Mouse (Mus musculus) neural tube, embryonic 13.5 days (tissue): ENCODE results near the gene Ppp1r10. TPM values are rescaled to one million over a fixed set of nuclear protein-coding genes. Genes with fewer than 3 reads are reported as not detected.
"Not testable (repeated sequence)": the region's sequence is repeated elsewhere in the genome, so short reads cannot be mapped to it uniquely, and the experiment has no call there.

ENCODE experiments used
- ATAC-seq: fragments of 200-750 bp; cut with Nextera tagmentation; 2 replicates; pipeline ENCODE4 v1.8.0; 2017; ENCODE audit warnings: low read depth, mild to moderate bottlenecking, moderate TSS enrichment, moderate library complexity
- H3K27ac ChIP-seq: fragments of 300-500 bp; sonication (generic); replicated peaks from 2 replicates; pipeline ENCODE4 v1.5.1; 2015; ENCODE audit warnings: moderate library complexity, mild to moderate bottlenecking, inconsistent platforms
- H3K27me3 ChIP-seq: fragments of 300-500 bp; sonication (generic); 2 replicates; pipeline ENCODE4 v1.6.1; 2015; ENCODE audit warnings: mild to moderate bottlenecking, inconsistent platforms
- H3K36me3 ChIP-seq: fragments of 300-500 bp; sonication (generic); 2 replicates; pipeline ENCODE4 v1.6.1; 2015; ENCODE audit warnings: mild to moderate bottlenecking, inconsistent platforms
- H3K4me1 ChIP-seq: fragments of 300-500 bp; sonication (generic); replicated peaks from 2 replicates; pipeline ENCODE4 v1.6.1; 2015; ENCODE audit warnings: inconsistent platforms
- H3K4me2 ChIP-seq: fragments of 300-500 bp; sonication (generic); 2 replicates; pipeline ENCODE4 v1.6.1; 2015; ENCODE audit warnings: inconsistent platforms, mild to moderate bottlenecking, moderate library complexity
- H3K4me3 ChIP-seq: fragments of 300-500 bp; sonication (generic); 2 replicates; pipeline ENCODE4 v1.5.1; 2015; ENCODE audit warnings: mild to moderate bottlenecking, inconsistent platforms
- H3K9ac ChIP-seq: fragments of 300-500 bp; sonication (generic); 2 replicates; pipeline ENCODE4 v1.6.1; 2015; ENCODE audit warnings: moderate library complexity, mild to moderate bottlenecking, inconsistent platforms
- H3K9me3 ChIP-seq: fragments of 300-500 bp; sonication (generic); 2 replicates; pipeline ENCODE4 v1.6.1; 2016; ENCODE audit warnings: inconsistent platforms
- whole genome bisulfite sequencing: fragments of 180-500 bp; shearing (Covaris S2); methylation state at CpG from one replicate; pipeline ENCODE4 v1.1.7; 2015; 5-methylcytosine and 5-hydroxymethylcytosine counted together
- polyA plus RNA-seq: library from polyadenylated mRNA; unstranded; fragments of >200 nt; fragmentation: Nextera tagmentation; extraction: Ambion mirVana; gene quantifications from 2 replicates; pipeline ENCODE4 v1.2.1, GENCODE M21; 2015

Ppp1r10 gene
- polyA plus RNA-seq, 1 experiment from 2014 or later: 44.6 TPM

DNA sequence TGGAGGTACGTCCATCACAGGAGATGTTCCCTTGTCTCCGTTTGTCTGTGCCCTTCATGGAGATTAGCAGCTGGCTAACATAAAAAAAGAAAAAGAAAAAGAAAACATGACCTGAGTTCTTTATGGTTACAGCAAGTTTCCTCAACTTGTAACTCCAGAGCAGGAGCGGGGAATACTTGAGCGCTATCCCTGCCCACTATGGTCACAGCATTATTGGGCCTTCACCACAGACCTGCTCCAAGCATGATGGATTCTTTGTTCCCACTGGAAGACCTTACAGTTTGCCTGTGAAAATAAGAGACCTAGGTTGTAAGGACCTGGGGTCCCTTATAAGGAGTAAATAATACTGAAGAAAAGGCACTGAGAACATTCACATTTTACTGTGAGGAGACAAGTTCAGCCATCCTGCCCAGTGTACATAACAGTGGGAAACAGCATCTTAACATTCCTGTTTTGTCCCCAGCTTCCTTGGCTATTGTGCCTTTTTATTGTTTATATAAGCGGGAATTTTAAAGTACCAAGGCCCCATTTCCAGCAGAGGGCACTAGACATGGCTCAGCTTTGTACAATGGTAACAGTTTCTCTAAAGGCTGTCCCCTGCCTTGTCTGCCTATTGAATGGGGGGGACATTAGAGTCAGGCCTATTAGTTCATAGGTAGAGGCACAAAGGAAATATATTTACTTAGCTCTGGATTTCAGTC lies 4.8 kb downstream of the Ppp1r10 start:
- Histone ChIP-seq H3K9ac (peak overlapping the region; percentile 100), H3K4me3 (no peak overlapping the region), H3K4me2 (peak overlapping the region; percentile 78), H3K27ac (peak overlapping the region; percentile 99), H3K9me3 (no peaks in the 10 kb centered on the region), H3K4me1 (peaks cover 38% of the 10 kb centered on the region), H3K36me3 (peaks cover 31% of the 10 kb centered on the region), H3K27me3 (no peaks in the 10 kb centered on the region)
- no peak for ATAC-seq
- 66% methylated on average over 5 of the region's 5 CpGs for WGBS

DNA sequence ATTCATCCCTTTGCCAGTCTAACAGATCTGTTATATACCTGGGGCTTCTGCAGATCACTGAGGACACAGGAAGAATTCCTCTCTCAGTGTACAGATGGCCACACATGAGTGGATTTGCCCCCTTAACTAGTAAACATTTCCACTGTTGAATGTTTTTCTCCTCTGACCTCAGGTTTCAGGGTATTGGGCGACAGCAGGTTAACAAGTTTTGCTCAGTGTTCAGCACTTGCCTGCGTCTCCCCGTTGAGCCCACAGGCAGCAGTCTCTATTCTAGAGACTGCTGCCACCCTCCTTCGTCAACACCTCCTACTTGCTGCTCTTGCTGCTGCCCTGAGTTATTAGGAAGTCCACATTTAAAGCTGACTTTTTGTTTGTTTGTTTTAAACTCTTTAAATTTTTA lies 5.5 kb downstream of the Ppp1r10 start:
- Histone ChIP-seq H3K4me2 (peak overlapping the region; percentile 78), H3K4me3 (no peak overlapping the region), H3K27me3 (no peaks in the 10 kb centered on the region), H3K4me1 (peaks cover 38% of the 10 kb centered on the region), H3K9ac (0 out of 2 replicates have a peak overlapping the region, but pooled peaks have one; percentile 14), H3K36me3 (peaks cover 38% of the 10 kb centered on the region), H3K27ac (peak overlapping the region; percentile 6; the same call in 1 of the 2 replicates), H3K9me3 (no peaks in the 10 kb centered on the region)
- ATAC-seq: no peak
- WGBS: 84% methylated on average over 4 of the region's 4 CpGs

DNA sequence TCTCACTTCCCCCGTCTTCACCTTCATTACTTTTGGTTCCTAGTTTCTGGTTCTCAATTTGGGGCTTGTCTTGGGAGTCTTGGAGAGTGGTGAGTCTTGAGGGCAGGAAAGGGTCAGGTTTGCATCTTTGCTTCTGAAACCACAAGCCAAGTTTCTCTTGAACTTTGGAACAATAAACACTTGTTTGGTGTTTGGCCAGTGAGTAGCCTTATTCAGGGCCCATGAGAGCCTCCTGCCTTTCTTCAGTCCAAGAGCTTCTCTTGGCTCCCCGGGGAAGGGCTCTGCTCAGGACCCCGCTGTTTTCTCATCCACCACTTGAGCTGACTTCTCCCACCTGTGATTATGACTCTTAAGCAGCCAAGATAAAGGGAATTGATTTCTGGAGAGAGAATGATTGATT lies 6.3 kb downstream of the Ppp1r10 start:
- Histone ChIP-seq H3K27me3 (no peaks in the 10 kb centered on the region), H3K27ac (0 out of 2 replicates have a peak overlapping the region, but pooled peaks have one; percentile 1), H3K9me3 (no peaks in the 10 kb centered on the region), H3K9ac (no peak overlapping the region), H3K4me3 (no peak overlapping the region), H3K4me2 (no peak overlapping the region), H3K36me3 (peaks cover 45% of the 10 kb centered on the region), H3K4me1 (peaks cover 38% of the 10 kb centered on the region)
- 84% methylated on average over 3 of the region's 3 CpGs for WGBS
- no peak for ATAC-seq

DNA sequence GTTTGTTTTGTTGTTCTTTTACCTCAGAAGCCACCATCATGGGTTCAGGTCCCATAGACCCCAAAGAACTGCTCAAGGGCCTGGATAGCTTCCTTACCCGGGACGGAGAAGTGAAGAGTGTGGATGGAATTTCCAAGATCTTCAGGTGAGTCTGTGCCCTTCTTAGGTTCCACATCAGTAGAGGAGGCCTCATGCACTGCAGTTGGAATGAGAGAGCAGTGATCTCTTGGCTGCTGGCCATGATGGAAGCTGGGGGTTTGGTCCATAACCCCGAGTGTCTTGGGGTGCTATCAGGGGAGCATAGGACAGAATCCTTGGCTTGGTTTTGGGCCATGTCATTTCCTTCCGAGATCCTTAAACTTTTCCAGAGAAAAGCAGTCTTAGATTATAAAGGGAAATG lies 7.0 kb downstream of the Ppp1r10 start:
- H3K4me2 ChIP-seq: no peak overlapping the region
- H3K4me3 ChIP-seq: no peak overlapping the region
- 91% methylated on average over 4 of the region's 4 CpGs for WGBS
- no peaks in the 10 kb centered on the region for H3K27me3 ChIP-seq
- no peak for ATAC-seq
- peaks cover 38% of the 10 kb centered on the region for H3K4me1 ChIP-seq
- H3K36me3 ChIP-seq: peaks cover 52% of the 10 kb centered on the region
- no peak overlapping the region for H3K9ac ChIP-seq
- no peak overlapping the region for H3K27ac ChIP-seq
- no peaks in the 10 kb centered on the region for H3K9me3 ChIP-seq

DNA sequence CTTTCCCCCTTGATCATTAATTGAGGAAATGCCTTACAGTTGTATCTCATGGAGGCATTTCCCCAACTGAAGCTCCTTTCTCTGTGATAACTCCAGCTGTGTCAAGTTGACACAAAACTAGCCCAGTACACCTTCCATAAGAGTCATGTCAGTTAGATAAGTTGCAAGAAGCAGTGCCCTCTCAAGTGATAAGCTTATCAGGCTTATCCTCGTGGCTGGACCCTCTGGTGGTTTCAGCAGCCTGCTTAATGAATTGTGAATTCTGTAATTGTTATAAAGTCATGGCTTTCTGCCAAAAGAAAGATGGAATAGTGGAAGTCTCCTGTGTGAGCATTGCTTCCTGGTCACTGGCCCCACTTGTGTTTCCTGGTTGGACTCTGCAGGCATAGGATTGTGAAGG lies 11.2 kb downstream of the Ppp1r10 start:
- Histone ChIP-seq H3K27ac (no peak overlapping the region), H3K9ac (no peak overlapping the region), H3K4me1 (peaks cover 4% of the 10 kb centered on the region), H3K4me3 (no peak overlapping the region), H3K36me3 (peaks cover 84% of the 10 kb centered on the region), H3K4me2 (no peak overlapping the region), H3K9me3 (no peaks in the 10 kb centered on the region), H3K27me3 (no peaks in the 10 kb centered on the region)
- WGBS: 67% methylated on average over 1 of the region's 1 CpGs
- no peak for ATAC-seq

DNA sequence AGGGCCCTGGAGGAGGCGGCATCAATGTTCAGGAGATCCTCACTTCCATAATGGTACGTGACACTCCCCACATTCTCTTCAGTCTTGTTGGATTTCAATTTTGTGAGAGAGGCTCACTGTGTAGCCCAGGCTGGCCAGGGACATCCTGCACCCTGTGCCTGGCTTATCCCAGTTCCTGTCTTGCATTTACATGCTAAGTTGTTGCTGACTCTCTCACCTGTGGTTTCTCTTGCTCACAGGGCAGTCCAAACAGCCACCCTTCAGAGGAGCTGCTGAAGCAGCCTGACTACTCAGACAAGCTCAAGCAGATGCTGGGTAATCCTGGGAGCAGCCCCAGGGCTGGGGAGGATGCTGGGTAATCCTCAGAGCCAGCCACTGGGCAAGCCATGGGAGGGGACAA lies 13.3 kb downstream of the Ppp1r10 start:
- H3K4me3 ChIP-seq: no peak overlapping the region
- H3K9me3 ChIP-seq: no peaks in the 10 kb centered on the region
- H3K27me3 ChIP-seq: no peaks in the 10 kb centered on the region
- WGBS: 97% methylated on average over 2 of the region's 2 CpGs
- no peak overlapping the region for H3K9ac ChIP-seq
- H3K4me1 ChIP-seq: no peaks in the 10 kb centered on the region
- peaks cover 70% of the 10 kb centered on the region for H3K36me3 ChIP-seq
- ATAC-seq: no peak
- no peak overlapping the region for H3K27ac ChIP-seq
- H3K4me2 ChIP-seq: no peak overlapping the region

DNA sequence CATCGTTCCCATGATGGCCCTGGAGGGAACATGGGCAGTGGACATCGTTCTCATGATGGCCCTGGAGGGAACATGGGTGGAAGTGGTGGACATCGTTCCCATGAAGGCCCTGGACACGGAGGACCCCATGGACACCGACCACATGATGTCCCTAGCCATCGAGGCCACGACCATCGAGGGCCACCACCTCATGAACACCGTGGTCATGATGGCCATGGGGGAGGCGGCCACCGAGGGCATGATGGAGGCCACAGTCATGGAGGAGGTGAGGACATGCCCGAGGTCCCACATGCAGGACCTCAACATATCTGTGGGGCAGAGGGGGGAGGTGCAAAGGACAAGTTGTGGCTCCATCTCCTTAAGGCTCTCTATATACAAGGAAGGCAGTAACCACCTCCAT lies 14.4 kb downstream of the Ppp1r10 start:
- Histone ChIP-seq H3K4me3 (no peak overlapping the region), H3K9ac (no peak overlapping the region), H3K4me2 (no peak overlapping the region), H3K36me3 (peaks cover 59% of the 10 kb centered on the region), H3K27ac (no peak overlapping the region), H3K9me3 (no peaks in the 10 kb centered on the region), H3K27me3 (no peaks in the 10 kb centered on the region), H3K4me1 (no peaks in the 10 kb centered on the region)
- no peak for ATAC-seq
- WGBS: 96% methylated on average over 12 of the region's 12 CpGs

DNA sequence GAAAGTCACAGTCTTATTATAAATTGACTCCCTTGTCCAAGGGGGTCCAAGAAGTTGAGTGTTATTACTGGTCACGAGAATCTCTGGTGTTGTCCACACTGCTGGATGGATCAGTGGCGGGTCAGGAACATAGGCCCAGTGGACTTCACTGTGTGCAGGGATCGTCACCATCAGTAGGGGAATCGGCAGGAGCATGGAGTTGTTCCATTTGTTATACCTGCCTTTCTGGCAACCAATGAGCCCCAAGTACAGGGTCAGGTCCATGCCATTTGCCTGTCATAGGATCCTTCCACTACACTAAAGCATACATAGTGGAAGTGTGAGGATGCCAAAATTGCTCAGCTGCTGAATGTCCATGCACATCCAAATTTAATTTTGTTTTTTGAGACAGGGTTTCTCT lies 16.4 kb downstream of the Ppp1r10 start:
- Histone ChIP-seq H3K9me3 (no peaks in the 10 kb centered on the region), H3K27me3 (no peaks in the 10 kb centered on the region), H3K36me3 (peaks cover 41% of the 10 kb centered on the region), H3K27ac (no peak overlapping the region), H3K4me1 (no peaks in the 10 kb centered on the region), H3K4me2 (no peak overlapping the region), H3K9ac (no peak overlapping the region), H3K4me3 (no peak overlapping the region)
- no peak for ATAC-seq
- WGBS: 88% methylated on average over 4 of the region's 4 CpGs

DNA sequence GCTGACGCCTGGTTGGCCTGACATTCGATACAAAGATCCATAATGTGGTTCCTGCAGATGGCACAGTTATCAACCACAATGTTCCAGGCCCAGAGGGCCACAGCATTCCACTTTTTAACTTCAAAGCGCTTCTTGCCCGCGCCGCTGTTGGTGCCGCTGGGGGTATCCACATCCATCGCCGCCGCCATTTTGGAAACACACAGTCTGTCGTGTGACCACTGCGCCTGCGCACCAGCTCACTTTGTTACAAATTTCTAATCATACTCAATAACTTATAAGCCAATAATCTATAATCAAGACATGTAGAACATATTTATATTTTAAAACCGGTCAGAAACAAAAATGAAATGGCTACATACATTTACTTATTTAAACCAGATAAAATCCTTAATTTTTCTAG lies 19.5 kb downstream of the Ppp1r10 start:
- H3K36me3 ChIP-seq, H3K27me3 ChIP-seq, ATAC-seq, H3K27ac ChIP-seq, H3K9ac ChIP-seq, H3K4me1 ChIP-seq, H3K4me2 ChIP-seq, H3K4me3 ChIP-seq, H3K9me3 ChIP-seq: not testable (repeated sequence)
- WGBS: 90% methylated on average over 14 of the region's 14 CpGs

DNA sequence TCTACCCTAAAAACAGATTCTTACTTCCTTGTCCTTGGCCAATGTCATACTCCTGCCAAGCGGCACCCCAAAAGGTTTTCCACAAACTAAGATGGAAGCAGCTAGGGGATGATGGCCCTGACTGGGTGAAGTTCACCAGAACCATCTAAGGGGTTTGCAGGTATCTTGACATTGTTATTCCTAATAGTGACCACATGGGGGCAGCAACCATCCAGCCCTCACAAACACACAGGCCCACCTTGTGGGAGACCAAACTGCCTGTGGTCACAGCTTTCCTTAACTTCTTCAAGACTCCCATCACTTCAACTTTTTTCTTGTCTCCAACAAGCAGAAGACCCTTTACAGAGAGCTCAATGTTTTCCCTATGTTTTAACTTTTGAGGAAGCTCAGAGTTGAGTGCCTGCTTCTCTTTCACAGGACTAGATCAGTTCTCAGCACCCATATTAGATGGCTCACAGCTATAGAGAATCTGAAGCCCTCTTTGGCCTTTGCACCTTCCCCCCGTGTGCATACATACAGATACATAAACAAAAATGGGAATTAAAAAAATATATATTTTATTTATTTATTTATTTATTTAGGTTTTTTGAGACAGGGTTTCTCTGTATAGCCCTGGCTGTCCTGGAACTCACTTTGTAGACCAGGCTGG lies 21.6 kb downstream of the Ppp1r10 start:
- WGBS: 48% methylated on average over 2 of the region's 2 CpGs

DNA sequence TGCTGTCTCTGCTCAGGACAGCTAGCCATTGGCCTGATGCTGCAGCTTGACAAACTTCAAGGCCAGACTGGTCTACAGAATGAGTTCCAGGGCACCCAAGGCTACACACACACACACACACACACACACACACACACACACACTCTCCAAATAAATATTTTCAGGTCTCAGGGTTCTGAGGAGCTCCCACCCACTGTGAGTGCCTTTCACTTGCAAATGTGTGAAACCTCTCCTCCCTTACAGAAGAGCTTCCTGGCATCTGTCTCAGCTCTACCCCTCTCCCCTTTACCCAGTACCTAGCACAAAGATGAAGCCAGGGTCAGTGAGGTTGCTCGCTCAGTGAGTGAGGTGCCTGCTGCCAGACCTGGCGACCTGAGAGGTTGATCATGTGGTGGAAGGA lies 22.9 kb downstream of the Ppp1r10 start:
- Histone ChIP-seq H3K9ac (no peak overlapping the region), H3K27me3 (no peaks in the 10 kb centered on the region), H3K4me1 (no peaks in the 10 kb centered on the region), H3K4me3 (no peak overlapping the region), H3K36me3 (no peaks in the 10 kb centered on the region), H3K27ac (no peak overlapping the region), H3K4me2 (no peak overlapping the region), H3K9me3 (no peaks in the 10 kb centered on the region)
- 46% methylated on average over 2 of the region's 2 CpGs for whole genome bisulfite sequencing
- ATAC-seq: no peak

More for the DNA sequence above, 21.6 kb downstream of the Ppp1r10 start:
- H3K9ac ChIP-seq: no peak overlapping the region
- no peaks in the 10 kb centered on the region for H3K9me3 ChIP-seq
- H3K36me3 ChIP-seq: no peaks in the 10 kb centered on the region
- no peak overlapping the region for H3K4me2 ChIP-seq
- H3K27ac ChIP-seq: no peak overlapping the region
- ATAC-seq: peak; percentile 67; the same call in 1 of the 2 replicates
- no peaks in the 10 kb centered on the region for H3K27me3 ChIP-seq
- H3K4me1 ChIP-seq: no peaks in the 10 kb centered on the region
- no peak overlapping the region for H3K4me3 ChIP-seq

DNA sequence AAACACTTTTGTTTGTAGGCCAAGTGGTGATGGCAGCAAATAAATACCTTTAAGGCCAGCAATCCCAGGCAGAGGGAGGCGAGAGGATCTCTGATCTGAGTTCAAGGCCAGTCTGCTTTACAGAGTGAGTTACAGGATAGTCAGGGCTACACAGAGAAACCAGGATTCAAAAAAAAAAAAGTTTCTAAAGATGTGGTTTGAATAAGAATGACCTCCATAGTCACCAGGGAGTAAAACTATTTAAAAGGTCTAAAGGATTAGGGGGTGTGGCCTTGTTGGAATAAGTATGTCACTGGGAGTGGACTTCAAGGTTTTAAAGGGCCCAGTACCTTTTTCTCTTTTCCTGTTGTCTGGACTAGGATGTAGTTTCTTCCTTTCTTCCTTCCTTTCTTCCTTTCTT lies 23.7 kb downstream of the Ppp1r10 start:
- WGBS: 64% methylated on average over 1 of the region's 1 CpGs
- no peaks in the 10 kb centered on the region for H3K4me1 ChIP-seq
- H3K4me3 ChIP-seq: no peak overlapping the region
- H3K4me2 ChIP-seq: no peak overlapping the region
- H3K9ac ChIP-seq: no peak overlapping the region
- H3K9me3 ChIP-seq: no peaks in the 10 kb centered on the region
- no peaks in the 10 kb centered on the region for H3K27me3 ChIP-seq
- H3K27ac ChIP-seq: no peak overlapping the region
- H3K36me3 ChIP-seq: no peaks in the 10 kb centered on the region
- no peak for ATAC-seq

DNA sequence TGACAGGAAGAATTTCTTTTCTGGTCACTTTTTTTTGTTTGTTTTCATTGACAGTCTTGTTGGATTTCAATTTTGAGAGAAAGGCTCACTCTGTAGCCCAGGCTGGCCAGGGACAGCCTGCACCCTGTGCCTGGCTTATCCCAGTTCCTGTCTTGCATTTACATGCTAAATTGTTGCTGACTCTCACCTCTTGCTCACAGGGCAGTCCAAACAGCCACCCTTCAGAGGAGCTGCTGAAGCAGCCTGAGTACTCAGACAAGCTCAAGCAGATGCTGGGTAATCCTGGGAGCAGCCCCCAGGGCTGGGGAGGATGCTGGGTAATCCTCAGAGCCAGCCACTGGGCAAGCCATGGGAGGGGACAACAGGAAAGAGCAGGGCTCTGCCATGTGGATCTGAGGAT lies 34.7 kb downstream of the Ppp1r10 start:
- H3K4me1 ChIP-seq, ATAC-seq, H3K4me2 ChIP-seq, H3K4me3 ChIP-seq, H3K9ac ChIP-seq, H3K27ac ChIP-seq, H3K27me3 ChIP-seq, H3K9me3 ChIP-seq: not testable (repeated sequence)
- peaks cover 13% of the 10 kb centered on the region for H3K36me3 ChIP-seq
